Mouse (Mus musculus) embryonic fibroblast, embryonic 13.5 days (primary cell): Measurements from ENCODE around the gene Treml4.

Experiments
- CTCF ChIP-seq: IDR thresholded peaks from 2 replicates; pipeline ENCODE4 v1.5.1; 2011; ENCODE audit warnings: mild to moderate bottlenecking, control low read depth, low read length, moderate library complexity, borderline replicate concordance; ENCODE audit not compliant: insufficient read depth
- POLR2A ChIP-seq: IDR thresholded peaks from 2 replicates; pipeline ENCODE4 v1.6.1; 2011; ENCODE audit warnings: low read depth, mild to moderate bottlenecking, control low read depth, low read length, moderate library complexity

DNA sequence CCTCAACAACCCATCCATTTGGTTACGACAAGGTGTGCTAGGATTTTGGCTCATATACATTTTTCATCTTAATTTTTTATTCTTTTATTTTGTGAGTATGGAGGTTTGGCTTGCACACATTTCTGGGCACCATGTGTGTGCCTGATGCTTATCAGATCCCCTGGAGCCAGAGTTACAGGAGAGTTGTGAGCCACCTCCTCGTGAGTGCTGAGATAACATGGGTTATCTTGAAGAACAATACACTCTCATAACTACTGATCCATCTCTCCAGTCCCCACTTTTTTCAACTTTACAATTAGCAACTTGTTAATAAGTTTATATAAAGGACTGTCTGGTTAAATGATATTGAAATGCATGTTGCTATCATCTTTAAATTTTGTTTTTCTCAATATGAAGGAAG lies 57.2 kb downstream of the Treml4 start:
- TF ChIP-seq CTCF: no peak
- TF ChIP-seq POLR2A: no peak
